Mouse (Mus musculus): ENCODE measurements at regions not wholly inside any gene's neighbourhood (a gene's known extent, or its start where the extent isn't known, plus 50 kb on each side); places are given as distances from the start of the nearest gene placed in this dataset.

DNA sequence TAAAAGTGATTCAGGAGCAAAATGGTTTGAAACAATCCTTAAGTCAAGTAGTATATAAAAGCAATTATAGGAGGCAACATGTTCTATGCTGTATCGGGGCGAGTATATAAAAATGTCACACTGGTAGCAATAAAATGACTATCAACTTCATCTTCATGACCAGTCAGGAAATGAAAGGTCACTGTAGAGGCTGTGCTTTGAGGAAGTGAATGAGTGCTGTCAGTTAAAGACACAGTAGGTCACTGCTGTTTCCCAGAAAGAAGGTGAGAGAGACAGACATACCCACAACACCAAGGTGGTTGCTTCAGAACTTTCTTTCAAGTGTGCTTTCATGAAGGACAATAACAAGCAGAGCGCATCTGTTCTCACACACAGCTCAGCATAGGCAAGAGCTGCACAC lies 292.4 kb downstream of the Cd47 start:
- no peak for DNase-seq (ENCODE audit: low spot score)

GRCm38 (mm10) chr16:50095858-50096551 lies 295.7 kb downstream of the Cd47 start:
- DNase-seq (ENCODE audit: low spot score): no peak

GRCm38 (mm10) chr16:50096563-50096962 lies 296.2 kb downstream of the Cd47 start:
- DNase-seq (ENCODE audit: low spot score): no peak

DNA sequence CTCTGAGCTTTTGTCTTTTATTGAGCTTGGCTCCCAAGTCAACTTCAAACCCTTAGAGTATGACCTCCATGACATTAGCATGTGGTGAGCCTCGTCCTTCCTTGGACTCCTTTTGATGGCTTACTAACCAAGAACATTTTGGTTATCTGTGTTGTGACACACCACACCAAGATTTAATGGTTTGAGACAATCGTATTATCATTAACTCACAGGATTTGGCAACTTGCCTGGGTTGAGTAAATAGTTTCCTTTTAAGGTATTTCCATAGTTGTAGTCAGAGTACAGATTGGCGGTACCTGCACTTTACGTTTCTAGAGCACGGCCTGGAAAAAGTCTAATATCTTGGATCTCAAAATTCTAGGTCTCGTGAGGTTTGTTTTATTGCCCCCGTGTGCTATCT lies 303.0 kb downstream of the Cd47 start:
- DNase-seq (ENCODE audit: low spot score): no peak

DNA sequence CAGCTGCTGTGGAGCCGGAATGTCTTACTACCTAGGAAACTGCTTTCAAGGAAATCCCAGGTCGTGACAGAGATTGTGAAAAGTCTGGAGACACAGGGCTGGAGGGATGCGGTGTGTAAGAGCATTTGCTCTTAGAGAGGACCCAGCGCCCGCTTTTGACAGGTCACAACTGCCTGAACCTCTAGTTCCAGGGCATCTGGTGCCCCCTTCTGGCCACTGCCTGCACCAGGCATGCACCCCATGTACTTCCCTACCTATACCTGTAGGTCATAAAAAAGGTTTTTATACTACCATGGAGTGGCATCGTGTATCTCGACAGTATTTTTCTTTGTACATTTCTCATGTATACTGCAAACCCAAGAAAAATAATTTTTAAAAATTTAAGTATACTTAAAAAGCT lies 314.0 kb downstream of the Bbx start:
- peak; percentile 7 for DNase-seq (ENCODE audit: low spot score)

GRCm38 (mm10) chr16:50122460-50122859 lies 309.7 kb downstream of the Bbx start:
- no peak for DNase-seq (ENCODE audit: low spot score)

GRCm38 (mm10) chr16:50124646-50125045 lies 307.5 kb downstream of the Bbx start:
- DNase-seq (ENCODE audit: low spot score): no peak

DNA sequence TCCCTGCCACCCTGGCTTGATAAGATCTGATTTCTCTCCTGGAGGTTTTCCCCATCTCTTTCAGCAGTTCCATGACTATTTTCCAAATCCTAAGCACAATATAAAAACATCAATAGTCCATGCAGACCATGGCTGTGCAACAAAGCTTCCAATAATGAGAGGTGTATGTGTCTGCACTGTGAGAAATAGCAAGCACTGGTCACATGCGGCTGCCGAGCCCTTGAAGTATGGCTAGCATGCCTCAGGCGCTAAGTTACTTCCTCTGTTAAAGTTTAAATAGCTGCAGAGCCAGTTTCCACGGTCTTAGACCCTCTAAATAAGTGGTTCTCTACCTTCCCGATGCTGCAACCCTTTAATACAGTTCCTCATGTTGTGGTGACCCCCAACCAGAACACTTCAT lies 306.6 kb downstream of the Bbx start:
- no peak for DNase-seq (ENCODE audit: low spot score)

DNA sequence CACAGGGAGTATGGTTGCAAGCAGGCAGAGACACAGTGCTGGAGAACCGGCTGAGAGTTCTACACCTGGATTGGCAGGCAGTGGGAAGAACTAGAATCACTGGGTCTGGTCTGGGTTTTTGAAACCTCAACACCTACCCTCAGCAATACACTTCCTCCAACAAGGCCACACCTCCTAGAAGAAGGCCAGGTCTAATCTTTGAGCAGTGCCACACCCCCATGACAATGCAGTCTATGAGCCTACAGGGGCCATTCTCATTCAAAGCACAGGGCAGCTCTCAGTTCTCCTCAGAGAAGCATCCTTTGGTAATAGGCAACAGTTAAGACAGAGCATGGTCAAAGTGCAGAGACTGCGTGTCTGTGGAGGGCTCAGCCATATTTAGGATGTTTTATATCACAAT lies 300.8 kb downstream of the Bbx start:
- DNase-seq (ENCODE audit: low spot score): no peak
